Mouse (Mus musculus): ENCODE data around the gene Mrpl53.

DNA sequence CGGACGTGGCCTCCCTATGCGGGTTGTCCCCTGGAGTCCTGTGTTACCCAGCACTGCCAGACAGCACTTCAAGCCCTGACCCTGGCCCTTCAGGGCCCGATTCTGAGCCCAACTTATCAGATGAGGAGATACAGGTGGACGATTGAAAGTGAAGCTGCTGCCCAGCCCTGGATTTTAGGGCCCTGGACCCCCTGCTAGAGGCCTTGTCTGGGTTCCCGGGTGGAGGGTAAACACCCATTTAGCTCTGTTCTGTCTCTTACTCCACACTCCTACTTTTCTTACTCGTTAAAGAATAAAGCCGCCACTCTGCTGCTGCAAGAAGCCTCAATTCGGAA, 20.9 kb upstream of the Mrpl53 start:
- TF ChIP-seq CTCF (conservative IDR thresholded peaks at IDR 0.05; ENCODE audit: low read length) (no peak), POU5F1 (IDR thresholded peaks at IDR 0.05; ENCODE audit: borderline replicate concordance, low read length) (no peak), NANOG (IDR thresholded peaks at IDR 0.05; ENCODE audit: borderline replicate concordance, low read length) (no peak)
